Mouse (Mus musculus) lung, postnatal 10 days (tissue): ENCODE data around the gene Rgmb.

Experiments used
- DNase-seq: peaks from one replicate; pipeline ENCODE4 v3.0.0; 2021

The Rgmb gene

DNA sequence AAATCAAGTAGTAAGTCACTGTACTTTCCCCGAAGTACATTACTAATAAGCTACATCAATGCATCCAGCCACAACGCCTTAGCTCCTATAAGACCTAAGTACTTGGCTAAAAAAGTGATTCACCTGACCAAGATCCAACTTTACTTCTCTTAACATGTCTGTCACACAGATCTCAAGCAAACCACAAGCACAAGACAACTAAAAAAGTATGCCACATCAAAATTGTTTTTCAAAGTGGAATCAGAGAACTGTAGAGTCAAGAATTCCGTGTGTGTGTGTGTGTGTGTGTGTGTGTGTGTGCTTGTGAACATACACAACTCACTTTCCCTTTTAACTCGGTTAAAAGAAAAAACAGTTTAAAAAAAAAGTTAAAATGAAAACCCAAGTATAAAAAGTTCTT is 9.1 kb downstream of the Rgmb start:
- no peak for DNase-seq

DNA sequence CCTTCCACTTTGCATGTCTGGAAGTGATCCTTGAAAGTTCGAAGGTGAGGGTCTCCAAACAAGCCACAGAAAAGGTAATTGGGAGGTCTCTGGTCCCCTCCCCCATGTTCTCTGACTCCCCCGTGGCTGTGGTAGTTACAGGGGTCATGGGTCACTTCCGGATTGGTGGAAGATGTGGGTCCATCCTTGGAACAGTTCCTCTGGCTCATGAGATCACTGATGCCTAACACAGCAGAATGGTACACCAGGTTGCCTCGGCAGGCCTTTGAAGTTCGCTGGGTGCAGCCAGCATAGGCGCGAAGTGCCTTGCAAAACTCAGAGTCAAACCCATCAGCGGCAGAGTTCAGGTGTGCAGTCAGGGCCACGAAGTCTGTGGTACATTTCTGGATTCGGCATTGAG is 10.1 kb downstream of the Rgmb start:
- no peak for DNase-seq

DNA sequence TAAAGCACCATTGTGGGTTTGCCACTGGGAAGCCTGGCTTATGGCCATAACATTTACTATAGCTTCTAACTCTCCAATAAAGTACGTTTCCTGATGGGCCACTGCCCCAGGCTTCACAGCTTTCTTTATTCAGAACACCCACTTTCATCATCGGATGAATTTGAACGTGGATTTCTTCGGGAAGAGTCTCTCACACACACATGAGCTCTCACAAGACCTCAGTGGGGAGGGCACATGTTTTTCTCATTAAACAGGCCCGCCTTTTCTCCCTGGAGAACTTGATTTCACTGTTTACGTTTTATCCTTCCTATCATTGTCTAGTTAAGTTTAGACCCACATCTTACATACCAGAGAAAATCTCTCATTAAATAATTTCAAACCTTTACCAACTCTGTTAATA is 10.7 kb downstream of the Rgmb start:
- no peak for DNase-seq

DNA sequence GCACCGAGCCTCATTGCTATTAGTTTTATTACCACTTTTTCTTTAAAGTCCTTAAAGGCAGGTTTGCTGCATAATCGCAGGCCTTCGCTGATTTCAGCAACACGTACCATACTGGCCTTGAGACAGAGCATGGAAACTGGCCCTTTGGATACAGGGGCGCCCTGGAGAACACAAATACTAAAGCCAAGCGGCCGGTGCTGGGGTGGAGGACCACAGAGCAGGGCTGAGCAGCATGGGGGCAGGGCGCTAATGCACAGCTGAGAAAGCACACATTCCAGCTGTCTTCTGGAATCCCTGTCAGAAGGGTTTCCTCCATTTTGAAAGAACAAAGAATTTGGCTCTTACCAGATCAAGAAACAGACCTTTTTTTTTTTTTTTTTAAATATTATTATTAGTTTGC is 12.5 kb downstream of the Rgmb start:
- DNase-seq = peak; percentile 26

DNA sequence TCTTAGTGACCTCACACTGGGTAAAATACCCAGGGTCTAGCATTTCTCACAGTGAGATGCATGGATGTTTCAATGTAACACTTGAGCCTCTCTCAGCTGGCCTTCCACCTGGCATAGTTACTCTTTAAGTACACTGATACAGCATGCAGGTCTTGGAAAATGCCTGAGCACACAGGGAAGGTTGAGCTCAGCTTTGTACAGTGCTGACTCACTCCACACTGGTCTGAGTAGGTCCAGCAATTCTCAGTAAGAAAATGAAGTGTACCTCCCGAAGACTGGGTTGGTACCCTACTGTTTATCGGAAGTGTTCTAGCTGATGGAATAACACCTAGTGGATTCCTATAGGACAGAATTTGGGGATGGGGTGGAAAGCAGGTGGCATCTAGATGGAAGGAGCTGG is 13.2 kb downstream of the Rgmb start:
- no peak for DNase-seq

DNA sequence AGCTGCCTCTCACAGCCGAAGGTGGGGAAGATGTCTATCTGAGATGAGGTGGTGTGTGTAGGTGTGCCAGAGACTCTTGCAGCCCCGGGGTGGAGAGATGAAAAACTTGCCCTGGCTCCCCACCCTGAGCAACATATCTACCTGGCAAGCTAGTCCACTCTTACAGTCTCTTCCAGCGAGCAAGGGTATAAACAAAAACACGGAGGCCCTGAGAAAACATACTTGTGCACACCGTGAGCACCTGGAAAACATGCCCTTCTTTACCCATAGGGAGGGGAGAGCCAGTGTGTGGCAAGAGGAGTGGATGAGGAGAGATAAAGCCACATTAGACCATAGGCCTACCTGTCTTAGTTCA is 13.8 kb downstream of the Rgmb start:
- DNase-seq = no peak

DNA sequence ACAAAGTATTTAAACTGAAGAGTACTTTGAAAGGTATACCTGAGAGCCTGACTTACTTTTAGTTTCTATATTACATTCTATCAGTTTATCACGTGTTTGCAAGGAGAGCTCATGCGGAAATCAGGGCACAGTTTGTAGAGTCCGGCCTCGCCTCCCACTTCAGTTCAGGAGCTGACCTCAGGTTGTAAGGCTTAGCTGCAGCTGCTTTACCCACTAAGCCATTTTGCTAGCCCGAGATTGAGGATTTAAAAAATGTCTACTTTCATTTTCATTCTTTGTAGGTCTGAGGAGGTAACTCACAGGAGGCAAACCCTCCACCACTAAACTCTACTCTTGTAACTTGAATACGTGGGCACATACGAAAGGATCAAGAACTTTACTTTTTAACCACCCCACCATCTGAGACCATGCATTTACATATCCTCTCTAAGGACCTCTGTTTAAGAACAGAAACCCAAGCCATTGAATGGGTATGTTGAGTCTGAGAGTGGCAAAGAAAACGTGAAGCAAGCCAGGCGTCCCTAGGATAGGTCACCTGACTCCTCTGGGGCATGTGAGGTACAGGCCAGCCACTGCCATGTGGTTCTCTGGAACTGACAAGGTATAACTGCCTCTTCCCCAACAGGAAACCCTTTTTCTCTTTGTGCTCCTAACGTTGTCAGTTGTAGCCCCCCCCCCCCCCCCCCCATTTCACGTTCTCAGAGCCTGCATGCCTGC is 14.3 kb downstream of the Rgmb start:
- DNase-seq = no peak

DNA sequence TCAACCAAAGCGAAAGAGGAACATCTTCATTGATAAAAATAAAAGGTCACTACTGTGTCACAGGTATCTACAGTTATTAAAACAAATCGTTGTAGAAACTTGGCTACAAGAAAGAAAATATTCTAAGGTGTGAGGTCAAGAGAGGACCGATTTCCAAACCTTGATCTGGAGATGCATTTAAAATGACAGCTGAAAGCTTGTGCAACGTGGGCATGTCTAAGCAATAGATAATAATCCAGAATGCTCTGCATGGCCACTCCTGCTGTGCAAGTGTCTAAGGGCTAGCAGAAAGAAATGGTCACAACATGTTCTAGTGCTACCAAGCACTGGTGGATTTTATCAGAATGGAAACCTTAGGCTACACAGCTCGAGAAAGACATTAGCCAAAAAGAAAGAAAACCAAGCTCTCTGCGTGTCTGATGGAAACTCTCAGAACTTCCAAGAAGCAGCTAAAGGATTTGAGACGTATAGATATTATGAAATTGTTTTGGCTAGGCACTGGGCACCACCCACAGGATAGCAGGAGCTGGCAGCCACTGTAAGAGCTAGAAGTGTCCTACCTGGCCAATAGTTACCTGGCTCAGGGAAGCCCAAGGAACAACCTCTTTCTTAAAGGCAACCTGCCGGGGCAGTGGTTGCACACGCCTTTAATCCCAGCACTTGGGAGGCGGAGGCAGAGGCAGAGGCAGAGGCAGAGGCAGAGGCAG is 15.4 kb downstream of the Rgmb start:
- no peak for DNase-seq

DNA sequence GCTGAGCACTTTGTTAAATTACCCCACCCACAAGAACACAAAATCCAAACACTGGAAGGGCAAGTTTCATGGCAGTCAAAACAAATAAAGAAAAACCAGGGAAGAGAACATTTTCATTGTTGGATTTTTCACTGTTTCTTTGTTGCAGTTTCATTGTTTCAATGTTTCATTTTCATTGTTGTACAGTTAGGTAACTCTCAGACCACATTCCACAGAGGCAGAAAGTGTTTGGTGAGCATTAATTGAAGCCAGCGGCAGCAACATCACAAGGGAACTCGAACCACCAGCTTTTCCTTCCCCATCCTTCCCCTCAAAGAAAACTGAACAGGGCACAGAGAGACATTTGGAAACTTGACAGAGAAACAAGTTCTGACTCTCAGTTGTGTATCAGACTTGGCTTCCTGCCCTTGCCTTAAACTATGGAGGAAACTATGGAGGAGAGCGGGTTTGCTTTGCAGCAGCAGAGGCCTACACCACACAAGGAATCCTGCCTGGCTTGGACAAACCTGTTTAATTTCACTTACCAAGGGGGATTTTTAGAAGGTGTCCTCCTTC is 17.1 kb downstream of the Rgmb start:
- peak; percentile 40 for DNase-seq

DNA sequence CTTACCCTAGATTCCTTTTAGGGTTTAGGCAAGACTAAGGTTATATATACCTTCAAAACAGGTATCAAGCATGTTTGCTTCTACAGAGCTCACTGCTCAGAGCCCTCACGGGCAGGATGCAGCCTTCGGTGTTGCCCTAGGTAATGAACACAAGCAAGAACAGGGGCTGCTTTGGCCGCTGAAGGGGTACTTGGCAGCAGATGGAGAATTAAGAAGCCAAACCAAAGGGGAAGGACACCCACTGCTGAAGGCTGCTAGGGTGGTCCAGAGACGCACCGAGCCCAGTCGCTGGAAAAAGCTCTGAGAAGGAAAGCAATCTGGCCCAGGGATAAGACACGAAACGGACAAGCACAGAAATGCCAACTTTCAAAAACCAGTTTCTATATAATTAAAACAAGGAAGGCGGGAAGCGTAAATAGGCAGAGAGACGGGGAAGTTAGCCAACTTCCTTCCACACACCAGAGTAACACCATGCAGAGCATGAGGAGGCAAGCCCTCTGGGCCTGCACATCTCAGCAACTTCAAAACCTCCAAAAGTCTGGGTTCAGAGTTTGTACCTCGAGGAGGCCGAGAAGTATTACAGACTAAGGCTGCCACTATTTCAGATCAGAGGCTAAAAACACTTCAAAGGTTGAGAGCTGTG is 18.6 kb downstream of the Rgmb start:
- DNase-seq = no peak

DNA sequence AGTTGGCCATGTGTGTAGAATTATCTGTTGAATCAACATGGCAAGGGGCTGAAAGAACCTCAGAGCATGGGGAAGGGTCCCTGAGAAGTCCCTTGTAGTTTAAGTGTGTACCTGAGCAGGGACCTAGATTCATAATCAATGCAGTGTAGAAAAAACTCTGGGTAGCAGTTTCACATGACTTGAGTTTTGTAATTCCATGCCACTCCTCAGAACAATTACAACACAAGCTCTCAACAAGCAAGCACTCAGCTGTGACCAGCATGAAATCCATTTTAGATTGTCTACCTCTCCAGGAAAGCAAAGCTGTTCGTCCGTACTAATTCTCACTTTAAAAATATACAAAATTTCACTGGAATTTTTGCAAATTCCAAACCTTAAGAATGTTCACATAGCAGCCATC is 20.9 kb downstream of the Rgmb start:
- DNase-seq = no peak

DNA sequence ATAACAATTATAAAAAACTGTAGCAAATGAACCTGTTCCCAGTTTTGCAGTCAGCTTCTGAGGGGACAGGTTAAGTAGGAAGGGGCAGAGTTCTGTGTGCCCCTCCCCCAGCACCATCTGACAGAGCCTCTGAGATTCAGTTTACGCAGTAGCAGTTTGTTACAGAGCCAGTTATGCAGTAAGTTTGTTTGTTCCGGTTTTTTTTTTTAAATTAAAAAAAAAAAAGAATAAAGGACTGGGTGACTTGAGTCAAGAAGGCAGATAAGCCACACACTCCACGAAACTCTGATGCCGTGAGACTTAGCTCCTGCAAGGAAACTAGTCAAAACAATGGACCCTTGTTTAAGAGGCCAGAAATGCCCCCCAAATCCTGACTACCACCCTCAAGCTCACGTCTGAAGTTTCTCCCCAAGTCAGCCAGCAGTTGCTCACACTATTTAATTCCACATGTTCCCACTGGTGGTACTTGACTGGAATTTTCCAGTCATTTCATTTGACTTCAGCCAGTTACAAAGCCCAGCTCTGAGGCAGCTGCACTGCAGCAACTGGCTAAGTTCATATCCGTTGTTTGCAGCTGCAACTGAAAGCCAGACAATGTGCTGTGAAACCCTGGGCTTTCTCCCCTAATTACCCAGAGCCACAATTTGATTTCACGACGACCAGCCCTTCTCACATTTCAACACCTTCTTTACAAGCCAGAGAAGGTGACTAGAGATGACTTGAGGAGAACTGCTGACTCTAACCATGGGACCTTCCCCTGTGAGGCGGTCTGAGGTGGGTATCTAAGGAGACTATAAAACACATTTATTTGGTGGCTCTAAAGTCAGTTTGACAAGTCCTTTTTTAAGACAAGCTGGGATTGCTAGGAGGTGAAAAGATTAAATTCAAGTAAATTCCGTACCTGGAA is 22.1 kb downstream of the Rgmb start:
- peak; percentile 46 for DNase-seq

DNA sequence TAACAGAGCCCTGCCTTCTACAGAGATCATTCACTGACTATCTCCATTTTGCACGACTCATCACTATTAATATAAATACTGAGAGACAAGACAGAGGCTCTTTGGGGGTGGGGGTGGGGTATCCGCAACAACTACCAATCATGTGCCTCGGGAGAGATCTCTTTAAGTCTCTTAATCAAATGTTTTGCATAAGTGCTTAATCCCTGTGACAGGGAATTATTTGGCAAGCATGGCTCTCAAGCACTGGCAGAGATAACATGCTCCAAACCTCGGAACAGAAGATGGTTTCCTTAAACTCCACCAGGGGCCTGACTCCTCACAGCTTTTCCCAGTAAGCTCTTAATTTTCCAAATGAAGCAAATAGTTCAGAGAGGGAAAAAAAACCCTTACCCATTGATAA is 22.8 kb downstream of the Rgmb start:
- no peak for DNase-seq

DNA sequence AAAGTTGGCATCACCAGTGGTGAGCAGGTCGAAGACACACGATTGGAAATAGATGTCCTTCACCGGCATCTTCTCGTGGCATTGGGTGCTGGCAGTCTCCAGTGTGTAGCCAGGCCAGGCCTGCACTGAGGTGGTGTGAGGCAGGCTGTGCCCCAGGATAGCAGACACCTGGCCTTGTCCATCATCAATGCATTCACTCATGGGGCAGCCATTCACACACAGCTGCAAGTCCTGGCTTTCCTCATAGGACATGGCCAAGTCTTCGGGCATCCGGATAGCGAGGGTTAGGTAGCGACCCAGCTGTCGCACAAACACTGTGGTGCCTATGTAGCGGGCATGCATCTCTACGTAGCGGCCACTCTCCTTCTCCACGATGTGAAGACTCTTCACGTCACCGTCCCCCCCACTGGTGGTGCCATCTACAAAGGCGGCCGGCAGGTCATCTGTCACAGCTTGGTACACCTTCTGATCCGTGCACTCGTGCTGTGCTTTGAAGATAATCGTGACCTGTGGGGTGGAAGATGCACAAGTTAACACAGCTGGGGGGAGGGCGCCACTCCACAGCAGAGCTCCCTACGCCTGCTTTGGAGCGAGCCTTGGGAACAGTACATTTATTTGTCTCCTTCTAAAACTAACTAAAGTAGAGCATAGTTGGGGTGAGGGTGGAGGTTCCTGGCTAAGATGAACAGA is 23.4 kb downstream of the Rgmb start:
- DNase-seq = no peak

DNA sequence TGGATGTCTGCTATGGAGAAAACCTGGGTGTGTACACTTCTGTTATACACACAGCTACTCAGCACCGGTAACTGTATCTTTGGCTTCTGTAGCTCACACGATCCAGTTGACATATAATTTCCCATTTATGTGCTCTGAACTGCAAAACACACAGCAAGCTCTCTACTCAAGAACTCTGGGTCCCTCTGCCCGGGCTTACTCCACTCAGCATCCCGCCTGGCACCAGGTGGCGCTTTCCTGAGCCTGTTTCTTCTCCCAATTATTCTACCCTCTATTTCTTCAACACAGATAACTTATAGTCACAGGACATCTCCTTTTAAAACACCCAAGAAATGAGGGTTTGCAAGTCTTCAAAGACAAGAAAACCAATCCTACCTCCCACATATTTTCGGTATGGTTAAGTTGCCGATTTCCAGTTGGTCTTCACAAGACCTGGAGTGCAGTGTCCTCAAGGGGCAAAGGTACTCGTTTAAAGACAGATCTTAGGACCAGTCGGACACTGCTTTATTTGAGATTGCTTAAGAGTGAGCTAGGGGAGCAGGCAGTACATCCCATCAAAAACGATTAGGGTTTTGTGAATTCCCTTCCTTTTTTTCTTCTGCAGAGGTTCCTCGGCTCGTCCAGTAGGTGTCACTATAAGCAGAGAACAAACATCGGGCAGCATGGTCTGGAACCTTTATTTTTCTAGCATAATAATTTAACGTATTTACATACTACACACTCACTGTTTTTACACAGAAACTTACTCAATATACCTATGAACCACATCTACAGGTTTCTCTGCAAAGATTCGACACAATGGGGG is 26.6 kb downstream of the Rgmb start:
- peak; percentile 55 for DNase-seq

DNA sequence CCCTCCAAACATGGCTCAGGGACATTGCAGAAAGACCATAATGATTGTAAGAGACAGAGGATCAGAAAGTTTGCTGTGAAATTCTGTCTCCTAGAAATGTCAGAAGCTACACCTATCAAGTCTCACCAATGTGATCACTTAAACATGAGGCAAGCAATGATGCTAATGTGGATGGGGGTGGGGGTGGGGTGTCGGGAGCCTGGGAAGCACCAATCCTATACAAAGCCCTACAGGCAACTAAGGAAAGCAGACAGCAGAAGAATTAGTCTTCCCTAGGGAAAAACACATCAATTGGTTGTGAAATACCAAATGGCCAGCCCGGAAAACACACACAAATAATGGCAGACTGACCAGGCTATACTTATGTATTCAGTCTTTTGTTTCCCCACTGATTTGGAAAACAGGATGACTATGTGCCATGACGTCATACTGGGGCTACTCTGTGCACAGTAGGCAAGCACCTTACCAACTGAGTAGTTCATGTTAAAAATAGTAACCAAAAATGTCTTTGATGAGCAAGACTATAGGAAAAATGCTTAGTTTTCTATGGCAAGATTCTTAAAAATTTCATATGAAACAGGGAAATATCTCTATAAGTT is 31.5 kb downstream of the Rgmb start:
- DNase-seq = no peak

DNA sequence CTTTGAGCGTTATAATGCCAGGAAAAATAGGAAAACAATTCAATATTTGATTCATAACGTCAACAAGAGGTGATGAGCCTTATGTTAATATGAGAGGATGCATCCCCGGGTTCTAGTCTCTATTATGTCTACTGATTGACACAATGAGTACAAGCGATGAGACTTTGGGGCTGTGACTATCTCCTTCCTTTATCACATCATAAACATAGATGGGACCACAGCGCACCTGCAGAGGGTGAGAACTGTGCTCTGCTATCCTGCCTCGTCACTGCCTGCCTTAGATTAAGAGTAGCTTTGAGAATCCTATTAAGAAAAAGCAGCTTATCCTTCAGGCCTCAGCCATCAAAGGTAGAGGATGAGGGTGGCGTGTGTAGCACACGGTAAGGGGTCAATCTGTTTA is 40.1 kb downstream of the Rgmb start:
- no peak for DNase-seq

DNA sequence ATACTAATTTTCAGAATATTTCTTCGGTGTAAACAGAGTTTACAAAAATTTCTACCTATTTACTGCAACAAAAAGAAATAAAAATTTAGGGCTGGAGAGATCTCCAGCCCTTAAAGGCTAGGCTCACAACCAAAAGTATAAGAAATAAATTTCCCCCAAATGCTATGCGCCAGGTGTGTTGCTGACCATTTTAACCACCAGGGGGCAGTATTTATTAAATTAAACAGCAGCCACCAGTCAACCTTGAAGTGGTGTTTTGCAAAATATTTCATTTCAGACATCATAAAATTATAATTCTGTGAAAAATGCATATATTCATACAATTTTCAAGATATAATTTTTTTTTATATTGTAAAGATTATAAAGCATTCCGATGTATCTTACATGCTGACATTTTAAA is 43.8 kb downstream of the Rgmb start:
- peak; percentile 58 for DNase-seq

DNA sequence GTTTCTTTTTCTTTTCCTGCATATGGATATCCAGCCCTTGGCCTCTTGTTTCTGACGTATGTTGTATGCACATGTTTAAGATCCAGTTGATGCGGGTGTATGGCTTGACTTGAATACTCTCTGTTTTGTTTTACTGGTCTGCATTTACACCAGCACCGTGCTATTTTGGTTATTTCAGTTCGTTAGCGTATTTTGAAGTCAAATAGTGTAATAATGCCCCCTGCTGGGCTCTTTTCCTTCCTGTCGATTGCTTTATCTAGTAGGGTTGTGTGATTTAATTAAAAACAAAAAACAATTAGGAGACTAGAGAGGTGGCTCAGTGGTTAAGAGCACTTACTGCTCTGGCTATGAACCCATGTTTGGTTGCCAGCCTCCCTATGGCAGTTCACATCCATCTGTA is 52.9 kb downstream of the Rgmb start:
- DNase-seq = peak; percentile 42

DNA sequence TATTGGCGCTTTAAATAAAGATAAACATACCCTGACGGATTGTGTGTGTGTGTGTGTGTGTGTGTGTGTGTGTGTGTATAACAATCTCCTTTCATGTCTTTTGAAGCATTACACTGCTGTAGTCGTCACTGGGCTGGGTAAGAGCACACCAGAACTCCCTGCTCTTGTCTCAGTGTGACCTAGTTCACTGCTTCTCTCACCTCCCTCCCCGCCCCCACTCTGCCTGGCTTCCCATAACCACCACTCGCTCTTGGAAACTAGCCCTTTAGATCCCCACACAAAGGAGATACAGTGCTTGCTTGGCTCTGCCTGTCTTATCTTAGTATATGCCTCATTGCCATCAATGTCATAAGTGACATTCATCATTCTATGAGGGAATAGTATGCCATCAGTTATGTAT is 54.5 kb downstream of the Rgmb start:
- DNase-seq = no peak

DNA sequence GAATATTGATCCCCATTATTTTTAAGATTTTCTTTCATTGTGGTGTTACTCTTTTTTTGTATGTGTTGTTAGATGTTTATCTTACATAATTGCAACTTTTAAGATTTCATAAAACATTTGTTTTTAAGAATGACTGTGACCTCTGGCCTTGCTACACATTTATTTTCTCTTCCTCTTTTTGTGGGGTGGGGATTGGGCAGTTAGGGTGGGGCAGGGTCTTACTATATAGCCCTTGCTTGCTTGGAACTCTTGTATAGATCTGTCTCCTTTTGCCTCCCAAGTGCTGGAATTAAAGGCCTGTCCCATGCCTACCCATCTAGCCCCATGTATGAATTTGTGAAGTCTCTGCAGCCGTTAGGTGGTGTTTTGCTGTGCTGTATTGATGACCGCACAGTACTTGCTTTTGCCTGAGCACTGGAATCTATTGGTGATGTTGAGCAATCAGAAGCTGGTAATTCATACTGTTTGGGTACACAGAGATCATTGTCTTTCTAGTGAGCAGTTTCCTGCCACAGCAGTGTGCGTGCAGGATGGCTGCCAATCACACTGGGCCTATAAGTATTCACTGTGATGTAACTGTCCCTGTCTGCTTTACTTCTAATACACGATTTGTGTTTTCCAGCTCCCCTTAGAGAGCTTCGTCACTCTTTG is 56.1 kb downstream of the Rgmb start:
- DNase-seq = no peak
